Mouse (Mus musculus) intestine, embryonic 15.5 days (tissue): Measurements from ENCODE around the gene Gpt2. TPM values are rescaled to one million over a fixed set of nuclear protein-coding genes. Genes with fewer than 3 reads are reported as not detected.

ENCODE experiments used
- ATAC-seq: fragments of 200-750 bp; cut with Nextera tagmentation; 2 replicates; pipeline ENCODE4 v1.8.0; 2017; ENCODE audit warnings: moderate TSS enrichment, moderate library complexity
- H3K27ac ChIP-seq: fragments of 300-500 bp; sonication (generic); 2 replicates; pipeline ENCODE4 v1.5.1; 2015; ENCODE audit warnings: mild to moderate bottlenecking, inconsistent platforms
- H3K27me3 ChIP-seq: fragments of 300-500 bp; sonication (generic); replicated peaks from 2 replicates; pipeline ENCODE4 v1.6.1; 2015; ENCODE audit warnings: inconsistent platforms
- H3K36me3 ChIP-seq: fragments of 300-500 bp; sonication (generic); 2 replicates; pipeline ENCODE4 v1.6.1; 2015; ENCODE audit warnings: inconsistent platforms
- H3K4me1 ChIP-seq: fragments of 300-500 bp; sonication (generic); replicated peaks from 2 replicates; pipeline ENCODE4 v1.6.1; 2015; ENCODE audit warnings: inconsistent platforms
- H3K4me2 ChIP-seq: fragments of 300-500 bp; sonication (generic); replicated peaks from 2 replicates; pipeline ENCODE4 v1.6.1; 2015; ENCODE audit warnings: mild to moderate bottlenecking, inconsistent platforms
- H3K4me3 ChIP-seq: fragments of 300-500 bp; sonication (generic); replicated peaks from 2 replicates; pipeline ENCODE4 v1.5.1; 2015; ENCODE audit warnings: inconsistent platforms
- H3K9ac ChIP-seq: fragments of 300-500 bp; sonication (generic); 2 replicates; pipeline ENCODE4 v1.6.1; 2015; ENCODE audit warnings: inconsistent platforms
- H3K9me3 ChIP-seq: fragments of 300-500 bp; sonication (generic); 2 replicates; pipeline ENCODE4 v1.6.1; 2016; ENCODE audit warnings: inconsistent platforms
- WGBS: fragments of 180-500 bp; shearing (Covaris S2); methylation state at CpG from one replicate; pipeline ENCODE4 v1.1.7; 2015; 5-methylcytosine and 5-hydroxymethylcytosine counted together
- polyA plus RNA-seq: library from polyadenylated mRNA; unstranded; fragments of >200 nt; fragmentation: Nextera tagmentation; extraction: Ambion mirVana; gene quantifications from 2 replicates; pipeline ENCODE4 v1.2.1, GENCODE M21; 2015

Gene Gpt2
- polyA plus RNA-seq, 1 experiment from 2014 or later: 17.0 TPM

DNA sequence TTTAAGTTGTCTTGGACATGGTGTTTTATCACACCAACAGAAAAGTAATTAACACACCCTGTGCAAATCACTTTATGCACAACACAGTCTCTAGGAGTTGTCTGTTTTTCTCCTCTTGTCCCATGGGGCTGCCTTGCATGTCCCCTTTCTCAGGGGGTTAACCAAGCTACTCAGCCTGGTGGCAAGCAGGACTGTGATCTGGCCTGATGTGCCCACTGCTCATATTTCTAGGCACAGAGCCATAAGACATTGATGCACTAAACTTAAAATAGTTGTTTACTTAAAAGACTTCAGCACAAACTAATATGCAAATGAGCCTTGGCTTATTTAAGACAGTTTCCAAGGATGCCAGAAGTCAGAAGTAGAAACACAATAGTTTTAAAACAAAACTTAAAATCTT is 28.1 kb upstream of the Gpt2 start:
- H3K27ac ChIP-seq: no peak overlapping the region
- H3K9ac ChIP-seq: no peak overlapping the region
- no peak overlapping the region for H3K4me2 ChIP-seq
- no peaks in the 10 kb centered on the region for H3K27me3 ChIP-seq
- H3K4me3 ChIP-seq: no peak overlapping the region
- no peaks in the 10 kb centered on the region for H3K36me3 ChIP-seq
- no peak for ATAC-seq
- 0 out of 2 replicates have a peak, but pooled peaks cover 2% of the 10 kb centered on the region for H3K4me1 ChIP-seq
- H3K9me3 ChIP-seq: no peaks in the 10 kb centered on the region

DNA sequence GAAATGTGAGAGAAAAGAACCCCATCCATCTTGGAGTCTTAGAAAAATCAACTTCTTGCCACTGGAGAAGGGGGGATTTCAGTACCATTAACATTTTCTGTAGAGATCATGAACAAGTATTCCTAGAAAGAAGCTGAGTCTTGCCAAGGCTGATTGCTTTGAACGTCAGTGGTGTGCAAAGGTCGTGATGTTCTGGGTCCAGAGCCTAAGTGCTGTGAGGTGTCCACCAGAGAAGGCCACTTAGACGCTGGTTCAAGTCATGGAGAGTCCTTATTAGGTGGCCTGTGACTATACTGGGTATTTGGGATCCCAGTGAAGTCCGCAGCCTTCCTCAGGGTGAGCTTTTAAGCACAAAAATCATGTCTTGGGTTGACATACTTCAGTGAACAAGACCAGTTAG is 26.3 kb upstream of the Gpt2 start:
- Histone ChIP-seq H3K27ac (no peak overlapping the region), H3K9ac (no peak overlapping the region), H3K9me3 (no peaks in the 10 kb centered on the region), H3K4me3 (no peak overlapping the region), H3K4me2 (no peak overlapping the region), H3K4me1 (0 out of 2 replicates have a peak, but pooled peaks cover 2% of the 10 kb centered on the region), H3K27me3 (no peaks in the 10 kb centered on the region), H3K36me3 (no peaks in the 10 kb centered on the region)
- WGBS: 85% methylated on average over 4 of the region's 4 CpGs
- ATAC-seq: no peak

DNA sequence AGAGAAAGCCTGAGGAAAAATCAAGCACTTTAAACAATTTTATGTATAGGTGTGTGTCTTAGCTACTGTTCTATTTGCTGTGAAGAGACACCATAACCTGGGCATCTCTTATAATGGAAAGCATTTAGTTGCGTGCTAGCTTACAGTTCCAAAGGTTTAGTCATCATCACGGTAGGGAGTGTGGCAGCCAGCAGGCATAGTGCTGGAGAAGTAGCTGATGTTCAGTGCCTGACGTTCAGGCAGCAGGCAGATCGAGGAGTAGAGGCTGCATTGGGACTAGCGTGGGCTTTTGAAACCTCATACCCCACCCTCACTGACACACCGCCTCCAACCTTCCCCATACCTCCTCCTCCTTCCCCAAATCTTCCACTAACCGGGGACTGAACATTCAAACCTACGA is 21.6 kb upstream of the Gpt2 start:
- WGBS: 83% methylated on average over 8 of the region's 8 CpGs
- Histone ChIP-seq H3K4me1 (no peaks in the 10 kb centered on the region), H3K4me3 (no peak overlapping the region), H3K9me3 (no peaks in the 10 kb centered on the region), H3K9ac (no peak overlapping the region), H3K36me3 (no peaks in the 10 kb centered on the region), H3K4me2 (no peak overlapping the region), H3K27me3 (no peaks in the 10 kb centered on the region), H3K27ac (no peak overlapping the region)
- no peak for ATAC-seq

GRCm38 (mm10) chr8:85472800-85473199 is 19.6 kb upstream of the Gpt2 start:
- H3K9ac ChIP-seq: no peak overlapping the region
- no peak overlapping the region for H3K27ac ChIP-seq
- H3K27me3 ChIP-seq: no peaks in the 10 kb centered on the region
- no peak overlapping the region for H3K4me2 ChIP-seq
- no peaks in the 10 kb centered on the region for H3K9me3 ChIP-seq
- WGBS: 72% methylated on average over 6 of the region's 6 CpGs
- no peaks in the 10 kb centered on the region for H3K36me3 ChIP-seq
- no peak overlapping the region for H3K4me3 ChIP-seq
- no peak for ATAC-seq
- H3K4me1 ChIP-seq: no peaks in the 10 kb centered on the region

DNA sequence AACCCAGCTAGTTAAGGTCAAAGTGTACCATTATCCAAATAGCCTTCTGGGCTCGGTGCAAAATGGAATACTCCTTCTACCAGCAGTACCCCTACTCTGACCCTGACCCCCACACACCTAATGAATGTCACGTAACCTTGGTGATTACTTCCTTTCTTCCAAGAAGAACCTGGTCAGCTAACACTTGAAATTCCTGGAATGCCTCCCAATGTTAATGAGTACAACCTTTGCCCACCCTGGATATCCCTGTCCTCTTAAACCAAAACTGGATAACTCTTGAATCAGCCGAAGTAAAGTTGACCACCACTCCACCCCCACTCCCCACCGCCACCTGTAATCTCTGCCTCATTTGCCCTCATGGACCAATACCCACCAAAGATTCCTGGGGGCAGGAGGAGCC is 19.1 kb upstream of the Gpt2 start:
- no peaks in the 10 kb centered on the region for H3K36me3 ChIP-seq
- no peak overlapping the region for H3K4me2 ChIP-seq
- no peaks in the 10 kb centered on the region for H3K4me1 ChIP-seq
- H3K27me3 ChIP-seq: no peaks in the 10 kb centered on the region
- 69% methylated on average over 4 of the region's 4 CpGs for WGBS
- H3K9me3 ChIP-seq: no peaks in the 10 kb centered on the region
- no peak for ATAC-seq
- no peak overlapping the region for H3K9ac ChIP-seq
- H3K4me3 ChIP-seq: no peak overlapping the region
- no peak overlapping the region for H3K27ac ChIP-seq

- H3K9me3 ChIP-seq: no peaks in the 10 kb centered on the region
- H3K27ac ChIP-seq: no peak overlapping the region
- 75% methylated on average over 3 of the region's 3 CpGs for WGBS
- H3K4me2 ChIP-seq: no peak overlapping the region
- H3K27me3 ChIP-seq: no peaks in the 10 kb centered on the region
- no peak overlapping the region for H3K9ac ChIP-seq
- H3K36me3 ChIP-seq: no peaks in the 10 kb centered on the region
- ATAC-seq: no peak
- no peak overlapping the region for H3K4me3 ChIP-seq
- no peaks in the 10 kb centered on the region for H3K4me1 ChIP-seq
Measured at GRCm38 (mm10) chr8:85474924-85475323, 17.5 kb upstream of the Gpt2 start.

DNA sequence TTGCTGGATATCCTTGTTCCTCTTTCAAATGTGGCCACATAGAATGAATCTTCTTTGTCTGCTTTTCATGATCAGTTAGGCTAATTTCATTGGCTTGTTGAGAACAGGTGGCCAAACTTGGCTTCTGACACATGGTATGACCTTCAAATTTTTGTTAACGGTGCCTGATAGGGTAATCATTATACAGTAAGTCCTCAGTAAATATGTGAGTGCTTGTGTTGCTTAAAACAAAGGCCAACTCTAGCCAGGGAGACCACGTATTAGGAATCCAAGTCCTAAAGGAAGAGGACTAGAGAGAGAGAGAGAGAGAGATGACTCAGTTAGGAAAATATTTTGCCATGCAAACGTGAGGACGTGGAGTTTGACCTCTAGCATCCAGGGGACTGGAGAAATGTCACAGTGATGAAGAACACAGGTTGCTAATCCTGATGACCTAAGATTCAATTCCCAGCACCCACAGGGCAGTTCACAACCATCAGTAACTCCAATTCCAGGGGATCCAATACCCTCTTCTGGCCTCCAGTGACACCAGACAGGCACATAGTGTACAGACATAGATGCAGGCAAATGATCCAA is 15.3 kb upstream of the Gpt2 start:
- Histone ChIP-seq H3K4me2 (no peak overlapping the region), H3K36me3 (no peaks in the 10 kb centered on the region), H3K9ac (no peak overlapping the region), H3K4me1 (no peaks in the 10 kb centered on the region), H3K4me3 (no peak overlapping the region), H3K27me3 (no peaks in the 10 kb centered on the region), H3K27ac (no peak overlapping the region), H3K9me3 (no peaks in the 10 kb centered on the region)
- WGBS: 53% methylated on average over 4 of the region's 4 CpGs
- ATAC-seq: no peak

DNA sequence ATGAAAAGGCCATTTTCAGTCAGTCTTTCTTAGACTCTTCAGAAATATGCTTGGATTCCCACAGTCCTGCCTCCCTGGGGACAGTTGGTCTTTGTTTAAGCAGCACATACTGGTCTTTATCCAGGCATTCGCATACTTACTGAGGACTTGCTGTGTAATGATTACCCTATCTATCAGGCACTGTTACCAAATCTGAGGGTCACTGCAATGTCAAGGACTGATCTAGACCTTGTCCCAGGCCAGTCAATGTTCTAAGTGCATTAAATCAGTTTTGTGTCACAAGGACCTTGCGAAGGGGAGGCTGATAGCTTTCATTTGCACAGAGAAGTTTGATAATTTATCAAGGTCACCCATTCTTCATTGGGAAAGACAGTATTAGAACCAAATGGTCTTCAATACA is 14.0 kb upstream of the Gpt2 start:
- Histone ChIP-seq H3K27ac (no peak overlapping the region), H3K36me3 (no peaks in the 10 kb centered on the region), H3K27me3 (no peaks in the 10 kb centered on the region), H3K4me2 (no peak overlapping the region), H3K4me1 (no peaks in the 10 kb centered on the region), H3K4me3 (no peak overlapping the region), H3K9ac (no peak overlapping the region), H3K9me3 (no peaks in the 10 kb centered on the region)
- no peak for ATAC-seq
- 72% methylated on average over 2 of the region's 2 CpGs for WGBS

GRCm38 (mm10) chr8:85479710-85480109 is 12.7 kb upstream of the Gpt2 start:
- no peaks in the 10 kb centered on the region for H3K9me3 ChIP-seq
- WGBS: 82% methylated on average over 2 of the region's 2 CpGs

GRCm38 (mm10) chr8:85481900-85482299 is 10.5 kb upstream of the Gpt2 start:
- peak; percentile 56; the same call in 1 of the 2 replicates for ATAC-seq
- H3K9me3 ChIP-seq: no peaks in the 10 kb centered on the region
- no peaks in the 10 kb centered on the region for H3K27me3 ChIP-seq
- no peak overlapping the region for H3K4me3 ChIP-seq
- WGBS: 39% methylated on average over 10 of the region's 10 CpGs
- H3K4me2 ChIP-seq: peak overlapping the region; percentile 43
- H3K4me1 ChIP-seq: no peaks in the 10 kb centered on the region
- no peaks in the 10 kb centered on the region for H3K36me3 ChIP-seq
- H3K9ac ChIP-seq: no peak overlapping the region
- H3K27ac ChIP-seq: no peak overlapping the region

More at GRCm38 (mm10) chr8:85479710-85480109, 12.7 kb upstream of the Gpt2 start:
- H3K4me3 ChIP-seq: no peak overlapping the region
- H3K36me3 ChIP-seq: no peaks in the 10 kb centered on the region
- no peak overlapping the region for H3K9ac ChIP-seq
- H3K27ac ChIP-seq: no peak overlapping the region
- no peaks in the 10 kb centered on the region for H3K27me3 ChIP-seq
- H3K4me2 ChIP-seq: no peak overlapping the region
- no peak for ATAC-seq
- H3K4me1 ChIP-seq: no peaks in the 10 kb centered on the region

- no peak for ATAC-seq
- no peak overlapping the region for H3K9ac ChIP-seq
- WGBS: 60% methylated on average over 6 of the region's 6 CpGs
- H3K27me3 ChIP-seq: no peaks in the 10 kb centered on the region
- H3K36me3 ChIP-seq: no peaks in the 10 kb centered on the region
- H3K27ac ChIP-seq: no peak overlapping the region
- no peak overlapping the region for H3K4me3 ChIP-seq
- no peaks in the 10 kb centered on the region for H3K9me3 ChIP-seq
- H3K4me1 ChIP-seq: no peaks in the 10 kb centered on the region
- H3K4me2 ChIP-seq: no peak overlapping the region
Measured at GRCm38 (mm10) chr8:85482427-85482826, 9.9 kb upstream of the Gpt2 start.

- WGBS: 69% methylated on average over 20 of the region's 20 CpGs
- ATAC-seq: no peak
- Histone ChIP-seq H3K4me3 (no peak overlapping the region), H3K36me3 (no peaks in the 10 kb centered on the region), H3K27ac (no peak overlapping the region), H3K9ac (no peak overlapping the region), H3K4me1 (0 out of 2 replicates have a peak, but pooled peaks cover 1% of the 10 kb centered on the region), H3K4me2 (no peak overlapping the region), H3K9me3 (no peaks in the 10 kb centered on the region), H3K27me3 (no peaks in the 10 kb centered on the region)
Measured at GRCm38 (mm10) chr8:85487906-85488620, 4.3 kb upstream of the Gpt2 start.

- 0 out of 2 replicates have a peak, but pooled peaks cover 6% of the 10 kb centered on the region for H3K4me1 ChIP-seq
- H3K9ac ChIP-seq: no peak overlapping the region
- no peak overlapping the region for H3K4me2 ChIP-seq
- no peaks in the 10 kb centered on the region for H3K36me3 ChIP-seq
- no peaks in the 10 kb centered on the region for H3K27me3 ChIP-seq
- ATAC-seq: no peak
- H3K4me3 ChIP-seq: no peak overlapping the region
- H3K27ac ChIP-seq: no peak overlapping the region
- no peaks in the 10 kb centered on the region for H3K9me3 ChIP-seq
Measured at GRCm38 (mm10) chr8:85488631-85489030, 3.7 kb upstream of the Gpt2 start.
